Mouse (Mus musculus): ENCODE results near the gene Nfat5.

The Nfat5 gene

GRCm38 (mm10) chr8:107293641-107294628 lies 665 bp downstream of the Nfat5 start:
- peak; percentile 58 for DNase-seq

DNA sequence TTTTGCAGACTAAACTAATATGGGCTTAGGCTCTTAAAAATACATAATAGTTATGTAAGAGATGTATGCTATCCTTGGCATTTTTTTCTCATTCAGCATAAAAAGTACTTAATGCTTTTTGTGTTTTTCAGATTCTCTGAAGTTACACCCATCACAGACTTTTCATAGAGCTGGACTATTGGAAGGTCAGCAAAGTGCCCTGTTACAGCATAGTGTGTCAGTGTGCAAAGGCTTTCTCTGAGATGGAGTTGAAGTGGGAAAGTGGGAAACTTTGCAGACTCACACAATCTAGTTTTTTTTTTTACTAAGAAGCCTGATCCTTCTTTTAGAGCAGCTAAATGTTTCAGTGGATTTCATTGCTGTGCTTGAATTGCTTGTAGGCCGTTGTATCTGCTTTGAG lies 2.2 kb downstream of the Nfat5 start:
- no peak for DNase-seq

GRCm38 (mm10) chr8:107311876-107312275 lies 18.6 kb downstream of the Nfat5 start:
- no peak for DNase-seq

GRCm38 (mm10) chr8:107324142-107324541 lies 30.9 kb downstream of the Nfat5 start:
- DNase-seq: peak; percentile 90

DNA sequence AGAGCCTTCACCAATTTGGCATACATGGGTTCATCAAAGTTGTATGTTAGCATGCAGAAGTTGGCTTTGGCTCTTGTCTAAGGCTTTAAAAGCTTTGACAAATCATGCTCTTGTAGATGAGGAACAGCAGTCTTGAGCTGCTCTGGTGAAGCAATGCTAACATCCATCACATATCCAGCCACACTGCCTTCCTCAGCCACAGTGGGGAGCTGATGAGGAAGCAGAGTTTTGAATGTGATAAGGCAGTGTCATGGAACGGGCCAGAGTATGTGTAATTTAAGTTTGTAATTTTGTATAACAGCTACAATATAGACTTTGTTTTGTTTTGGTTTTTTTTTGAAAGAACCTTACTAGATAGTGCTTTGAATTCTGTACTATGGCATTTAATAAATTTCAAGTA lies 36.3 kb downstream of the Nfat5 start:
- DNase-seq: peak; percentile 4

DNA sequence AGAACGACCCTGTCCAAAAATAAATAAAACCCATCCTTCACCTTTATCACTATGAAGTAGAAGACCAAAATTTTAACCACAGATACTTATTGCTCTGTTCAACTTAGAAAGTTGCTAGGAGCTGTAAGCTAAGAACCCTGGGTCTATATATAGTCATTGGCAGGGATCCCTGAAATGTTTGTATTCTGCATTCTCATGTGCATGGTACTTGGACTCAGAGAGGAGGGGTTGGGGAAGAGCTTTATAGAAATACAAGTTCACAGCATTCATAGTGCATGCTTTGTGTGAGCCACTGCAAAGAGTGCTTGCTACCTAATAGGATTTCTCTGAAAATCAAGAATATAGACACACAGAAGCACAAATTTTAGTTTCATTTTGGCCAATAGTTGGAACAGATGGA lies 43.2 kb downstream of the Nfat5 start:
- no peak for DNase-seq

- DNase-seq: no peak
Measured at GRCm38 (mm10) chr8:107370311-107370710, 77.0 kb downstream of the Nfat5 start.

DNA sequence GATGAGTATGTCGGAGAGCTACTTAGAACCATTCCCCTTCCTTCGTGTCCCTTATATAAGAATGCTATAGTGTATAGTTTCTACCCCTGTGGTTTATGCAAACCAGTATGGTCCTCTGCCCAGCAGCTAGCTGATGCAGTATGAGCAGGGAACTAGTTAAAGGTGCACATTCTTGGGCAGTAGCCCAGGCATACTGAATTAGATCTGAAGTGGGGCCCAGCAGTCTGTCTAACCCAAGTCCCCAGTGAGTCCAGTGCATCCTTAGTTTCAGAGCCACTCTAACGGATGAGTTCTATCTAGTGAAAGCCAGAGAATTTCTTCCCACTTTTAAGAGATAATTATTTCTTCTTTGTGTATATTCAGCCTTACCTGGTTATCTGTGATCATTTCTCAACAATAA lies 84.1 kb downstream of the Nfat5 start:
- no peak for DNase-seq

GRCm38 (mm10) chr8:107380734-107381133 lies 87.5 kb downstream of the Nfat5 start:
- DNase-seq: no peak

- no peak for DNase-seq
Measured at GRCm38 (mm10) chr8:107381666-107382065, 88.4 kb downstream of the Nfat5 start.

DNA sequence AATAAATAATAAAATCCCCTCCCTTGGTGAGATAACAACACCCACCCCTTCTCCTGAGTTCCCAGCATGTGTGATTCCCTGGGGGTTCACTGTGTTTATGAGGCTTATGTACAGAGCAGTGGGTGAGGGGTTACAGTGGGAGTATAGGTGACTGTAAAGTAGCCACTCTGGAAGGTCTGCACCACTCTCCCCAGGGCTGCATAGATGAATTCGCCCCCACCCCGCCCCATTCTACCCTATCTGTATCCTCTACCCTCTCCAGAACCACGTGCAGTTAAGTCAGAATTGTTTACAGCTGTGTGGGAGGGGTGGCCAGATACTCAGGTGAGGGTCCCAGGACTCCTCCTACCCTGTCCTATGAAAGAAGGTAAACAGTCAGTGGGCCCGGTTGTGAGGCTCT lies 89.6 kb downstream of the Nfat5 start:
- no peak for DNase-seq

GRCm38 (mm10) chr8:107384651-107385050 lies 91.4 kb downstream of the Nfat5 start:
- no peak for DNase-seq

GRCm38 (mm10) chr8:107385063-107385462 lies 91.8 kb downstream of the Nfat5 start:
- DNase-seq: no peak

DNA sequence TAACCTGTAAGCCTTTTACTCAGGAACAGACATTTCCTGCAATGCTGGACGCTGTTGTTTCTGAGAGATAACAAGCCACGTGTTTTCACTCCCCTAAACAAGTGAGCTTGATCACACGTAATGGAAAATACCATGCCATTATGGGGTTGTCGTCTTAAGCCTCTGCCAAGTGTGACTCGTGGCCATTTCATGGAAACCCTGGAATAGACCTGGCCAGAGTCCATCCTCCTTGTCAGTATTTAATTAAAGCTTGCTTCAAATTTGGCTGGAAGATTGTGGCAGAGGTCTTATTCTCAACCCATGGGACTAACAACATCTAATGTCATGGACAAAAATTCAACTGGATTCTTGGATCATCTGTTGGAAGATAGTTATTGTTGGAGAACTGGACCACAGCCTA lies 92.9 kb downstream of the Nfat5 start:
- DNase-seq: no peak

DNA sequence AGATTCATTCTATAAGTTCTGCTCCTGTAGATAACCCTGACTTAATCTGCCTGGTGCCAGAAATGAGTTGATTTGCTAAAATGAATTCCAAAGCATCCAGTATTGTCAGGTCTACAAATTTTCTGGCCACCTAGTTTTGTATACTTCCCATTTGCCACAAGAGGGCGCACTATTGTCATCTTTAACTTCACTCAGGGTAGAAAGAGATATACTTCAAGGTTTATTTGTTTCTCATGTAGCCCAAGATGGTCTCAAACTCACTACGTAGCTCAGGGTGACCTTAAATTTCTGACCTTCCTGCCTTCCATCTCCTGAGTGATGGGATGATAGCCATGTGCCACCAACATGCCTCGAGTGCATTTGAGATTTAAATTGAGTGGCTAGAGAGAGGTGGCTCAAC lies 93.4 kb downstream of the Nfat5 start:
- peak; percentile 80 for DNase-seq

DNA sequence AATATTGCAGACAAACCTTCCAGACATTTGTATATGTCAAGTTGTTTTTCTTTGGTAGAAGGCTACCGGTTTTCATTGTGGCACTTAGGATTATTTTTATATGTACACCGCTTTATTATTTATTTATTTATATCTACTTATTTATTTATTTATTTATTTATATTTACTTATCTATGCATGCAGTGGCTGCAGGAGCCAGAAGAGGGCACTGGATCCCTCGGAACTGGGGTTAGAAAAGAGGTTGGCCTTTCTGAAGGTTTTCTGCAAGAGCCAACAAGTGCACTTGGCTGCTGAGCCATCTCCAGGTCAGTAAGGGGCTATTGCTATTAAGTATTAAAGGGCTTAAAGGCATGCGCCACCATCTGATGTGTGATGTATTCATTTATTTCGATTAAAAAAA lies 94.6 kb downstream of the Nfat5 start:
- DNase-seq: peak; percentile 57

DNA sequence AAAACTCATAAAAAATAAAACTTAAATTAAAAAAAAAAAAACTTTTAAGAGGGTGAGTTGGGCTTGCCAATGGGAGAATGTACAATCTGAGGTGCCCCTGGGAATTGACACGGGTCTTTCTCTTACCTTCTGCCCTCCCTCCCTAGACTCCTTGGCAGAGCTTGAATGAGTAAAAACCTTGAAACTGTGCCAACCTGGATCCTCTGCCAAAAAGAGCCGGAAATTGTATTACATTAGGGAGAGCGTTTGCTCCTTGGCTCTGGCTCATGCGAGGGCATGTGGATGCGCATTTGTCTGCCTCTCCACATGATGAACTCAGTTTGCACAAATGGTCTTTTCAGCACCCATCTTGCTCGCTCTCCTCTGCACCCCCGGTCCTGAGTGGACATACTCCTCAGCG lies 96.3 kb downstream of the Nfat5 start:
- no peak for DNase-seq

GRCm38 (mm10) chr8:107390476-107391135 lies 97.3 kb downstream of the Nfat5 start:
- no peak for DNase-seq

- no peak for DNase-seq
Measured at GRCm38 (mm10) chr8:107391136-107391516, 97.9 kb downstream of the Nfat5 start.

GRCm38 (mm10) chr8:107395397-107395796 lies 102.1 kb downstream of the Nfat5 start:
- no peak for DNase-seq

GRCm38 (mm10) chr8:107396106-107396670 lies 102.9 kb downstream of the Nfat5 start:
- no peak for DNase-seq

DNA sequence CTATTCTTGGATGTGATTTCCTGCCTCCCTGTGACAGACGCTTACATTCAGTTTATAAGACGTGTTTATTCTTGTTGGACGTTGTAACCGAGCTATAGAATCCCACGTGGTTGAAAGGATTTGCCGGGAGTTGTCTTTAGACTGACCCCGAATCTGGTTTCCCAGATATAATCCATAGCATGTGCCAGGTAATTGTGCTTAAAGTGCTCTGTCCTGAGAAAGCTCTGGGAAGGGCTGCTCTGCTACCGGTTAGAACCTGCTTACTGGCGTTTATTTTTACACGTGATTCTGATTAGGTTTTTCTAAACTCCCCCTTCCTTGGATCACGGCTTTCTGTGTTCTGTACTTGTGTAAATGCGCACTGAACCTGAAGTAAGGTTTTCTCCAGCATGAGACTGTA lies 104.4 kb downstream of the Nfat5 start:
- peak; percentile 38 for DNase-seq

GRCm38 (mm10) chr8:107399495-107399894 lies 106.2 kb downstream of the Nfat5 start:
- peak; percentile 30 for DNase-seq

DNA sequence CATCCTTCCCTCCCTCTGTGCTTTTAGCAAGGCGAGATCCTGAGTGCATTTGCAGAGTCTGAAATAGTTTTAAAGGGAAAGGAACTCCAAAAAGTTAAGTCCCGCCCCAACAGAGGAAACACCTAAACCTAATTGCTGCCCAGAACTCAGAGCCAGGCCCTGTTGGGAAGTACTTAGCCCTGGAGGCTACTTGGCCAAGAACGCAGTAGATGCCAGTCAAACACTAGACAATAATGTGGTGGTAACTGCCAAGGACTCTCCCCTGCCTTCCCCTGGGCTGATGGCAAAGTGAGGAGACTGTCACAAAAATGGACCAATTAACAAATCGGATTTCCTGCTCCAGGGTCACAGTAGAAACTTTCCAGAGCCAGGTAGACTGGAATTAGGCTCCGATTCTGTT lies 108.6 kb downstream of the Nfat5 start:
- DNase-seq: no peak

All from embryo, embryonic 11 days (tissue).